Mouse (Mus musculus) embryonic facial prominence, embryonic 14.5 days (tissue): ENCODE measurements around the gene Palld. TPM values are rescaled to one million over a fixed set of nuclear protein-coding genes. Genes with fewer than 3 reads are reported as not detected.

Experiments
- ATAC-seq: fragments of 200-750 bp; cut with Nextera tagmentation; 2 replicates; pipeline ENCODE4 v1.8.0; 2017; ENCODE audit warnings: low read depth, moderate number of reproducible peaks, moderate TSS enrichment
- DNase-seq: peaks from one replicate; pipeline ENCODE4 v3.0.0-alpha.2; 2015; ENCODE audit warnings: low spot score
- H3K27ac ChIP-seq: fragments of 300-500 bp; sonication (generic); replicated peaks from 2 replicates; pipeline ENCODE4 v1.5.1; 2014; ENCODE audit warnings: low read depth, mild to moderate bottlenecking, low read length, moderate library complexity
- H3K27me3 ChIP-seq: fragments of 300-500 bp; sonication (generic); replicated peaks from 2 replicates; pipeline ENCODE4 v1.6.1; 2014; ENCODE audit warnings: low read length; ENCODE audit not compliant: control insufficient read depth, insufficient read depth
- H3K36me3 ChIP-seq: fragments of 300-500 bp; sonication (generic); 2 replicates; pipeline ENCODE4 v1.6.1; 2014; ENCODE audit warnings: low read length, mixed read lengths; ENCODE audit not compliant: control insufficient read depth, insufficient read depth
- H3K4me1 ChIP-seq: fragments of 300-500 bp; sonication (generic); 2 replicates; pipeline ENCODE4 v1.6.1; 2014; ENCODE audit warnings: antibody characterized with exemption, low read length; ENCODE audit not compliant: control insufficient read depth, insufficient read depth
- H3K4me2 ChIP-seq: fragments of 300-500 bp; sonication (generic); 2 replicates; pipeline ENCODE4 v1.6.1; 2014; ENCODE audit warnings: low read depth, mild to moderate bottlenecking, low read length, moderate library complexity, mixed read lengths
- H3K4me3 ChIP-seq: fragments of 300-500 bp; sonication (generic); 2 replicates; pipeline ENCODE4 v1.5.1; 2014; ENCODE audit warnings: low read depth, mild to moderate bottlenecking, low read length
- H3K9ac ChIP-seq: fragments of 300-500 bp; sonication (generic); 2 replicates; pipeline ENCODE4 v1.6.1; 2014; ENCODE audit warnings: low read depth, mild to moderate bottlenecking, low read length, moderate library complexity, mixed read lengths
- H3K9me3 ChIP-seq: fragments of 300-500 bp; sonication (generic); 2 replicates; pipeline ENCODE4 v1.6.1; 2016; ENCODE audit warnings: low read length; ENCODE audit not compliant: control insufficient read depth
- WGBS: fragments of 180-500 bp; shearing (Covaris S2); extraction: QIAGEN DNeasy Blood & Tissue Kit; methylation state at CpG from one replicate; pipeline ENCODE4 v1.1.7; 2014; 5-methylcytosine and 5-hydroxymethylcytosine counted together
- polyA plus RNA-seq: library from polyadenylated mRNA; unstranded; fragments of >200 nt; fragmentation: Nextera tagmentation; extraction: Ambion mirVana; gene quantifications from 2 replicates; pipeline ENCODE4 v1.2.1, GENCODE M21; 2014

Palld gene
- polyA plus RNA-seq, 1 experiment from 2014 or later = 96.3 TPM

- Histone ChIP-seq H3K27me3 (no peaks in the 10 kb centered on the region), H3K4me1 (no peaks in the 10 kb centered on the region; the same call in 1 of the 2 replicates), H3K27ac (no peak overlapping the region), H3K36me3 (no peaks in the 10 kb centered on the region), H3K4me2 (no peak overlapping the region), H3K4me3 (no peak overlapping the region), H3K9ac (no peak overlapping the region), H3K9me3 (no peaks in the 10 kb centered on the region)
- DNase-seq = no peak
- WGBS = 66% methylated on average over 9 of the region's 9 CpGs
- no peak for ATAC-seq
These were observed 286.5 kb downstream of the Palld start for GRCm38 (mm10) chr8:61615711-61616697.

- 82% methylated on average over 6 of the region's 6 CpGs for WGBS
- no peak for DNase-seq
- H3K4me3 ChIP-seq = no peak overlapping the region
- H3K27me3 ChIP-seq = no peaks in the 10 kb centered on the region
- no peaks in the 10 kb centered on the region for H3K36me3 ChIP-seq
- no peaks in the 10 kb centered on the region for H3K9me3 ChIP-seq
- no peak for ATAC-seq
- no peak overlapping the region for H3K4me2 ChIP-seq
- H3K27ac ChIP-seq = no peak overlapping the region
- no peak overlapping the region for H3K9ac ChIP-seq
- H3K4me1 ChIP-seq = peaks cover 15% of the 10 kb centered on the region
These were observed 290.7 kb downstream of the Palld start for GRCm38 (mm10) chr8:61611741-61612140.

DNA sequence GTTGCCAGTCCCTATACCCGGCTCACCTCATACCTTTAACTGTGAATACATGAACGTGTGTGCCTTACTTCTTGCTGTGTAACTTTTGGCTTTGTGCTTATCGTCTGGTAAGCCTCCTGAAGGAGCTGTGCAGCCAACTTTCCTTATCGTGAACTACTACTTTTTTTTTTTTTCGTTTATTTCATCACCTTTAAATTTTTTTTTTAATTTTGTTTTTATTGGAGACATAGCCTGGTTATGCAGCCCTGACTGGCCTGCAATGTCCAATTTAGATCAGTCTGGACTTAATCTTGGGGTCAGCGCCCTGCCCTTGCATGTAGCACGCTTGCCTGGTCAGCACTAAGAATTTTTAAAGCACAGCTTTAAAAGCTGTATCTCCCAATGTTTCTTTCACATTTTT is 291.4 kb downstream of the Palld start:
- Histone ChIP-seq H3K27me3 (no peaks in the 10 kb centered on the region), H3K36me3 (no peaks in the 10 kb centered on the region), H3K27ac (peak overlapping the region; percentile 50; the same call in 1 of the 2 replicates), H3K4me2 (no peak overlapping the region), H3K4me1 (peaks cover 16% of the 10 kb centered on the region), H3K9me3 (no peaks in the 10 kb centered on the region), H3K9ac (no peak overlapping the region), H3K4me3 (no peak overlapping the region)
- WGBS = 75% methylated on average over 7 of the region's 7 CpGs
- no peak for ATAC-seq
- DNase-seq = no peak

DNA sequence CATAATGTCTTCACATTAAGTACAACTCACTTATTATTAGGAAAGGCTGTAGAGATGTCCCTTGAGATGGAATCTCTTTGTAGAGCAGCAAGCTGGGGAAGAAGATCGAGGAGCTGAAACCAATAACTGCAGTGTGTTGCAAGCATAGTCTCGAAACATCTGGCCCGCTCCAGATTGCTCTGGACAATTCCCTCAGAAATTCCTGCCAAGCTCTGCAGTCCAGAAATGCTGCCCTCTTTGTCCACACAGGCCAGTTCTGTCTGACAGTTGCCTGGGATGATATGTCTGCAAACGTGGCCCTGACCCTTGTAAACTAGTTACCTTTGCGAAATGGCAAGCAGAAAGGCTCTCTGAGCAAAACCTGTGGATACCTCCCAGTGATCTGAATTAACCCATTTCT is 291.9 kb downstream of the Palld start:
- Histone ChIP-seq H3K4me1 (peaks cover 19% of the 10 kb centered on the region), H3K27ac (peak overlapping the region; percentile 50), H3K4me3 (no peak overlapping the region), H3K4me2 (no peak overlapping the region), H3K36me3 (no peaks in the 10 kb centered on the region), H3K9ac (no peak overlapping the region), H3K9me3 (no peaks in the 10 kb centered on the region), H3K27me3 (no peaks in the 10 kb centered on the region)
- DNase-seq (peak; percentile 72), ATAC-seq (no peak)
- 41% methylated on average over 5 of the region's 5 CpGs for WGBS

GRCm38 (mm10) chr8:61607463-61607813 is 295.1 kb downstream of the Palld start:
- Histone ChIP-seq H3K36me3 (no peaks in the 10 kb centered on the region), H3K27ac (peak overlapping the region; percentile 88), H3K4me3 (no peak overlapping the region), H3K4me2 (peak overlapping the region; percentile 41; the same call in 1 of the 2 replicates), H3K9ac (peak overlapping the region; percentile 46; the same call in 1 of the 2 replicates), H3K27me3 (no peaks in the 10 kb centered on the region), H3K4me1 (peaks cover 19% of the 10 kb centered on the region), H3K9me3 (no peaks in the 10 kb centered on the region)
- DNase-seq (peak; percentile 87), ATAC-seq (peak; percentile 30; the same call in 1 of the 2 replicates)
- whole genome bisulfite sequencing = 19% methylated on average over 6 of the region's 6 CpGs

- Histone ChIP-seq H3K36me3 (no peaks in the 10 kb centered on the region), H3K27me3 (no peaks in the 10 kb centered on the region), H3K4me1 (peaks cover 19% of the 10 kb centered on the region), H3K9ac (peak overlapping the region; percentile 55), H3K9me3 (no peaks in the 10 kb centered on the region), H3K4me3 (no peak overlapping the region), H3K27ac (peak overlapping the region; percentile 88), H3K4me2 (peak overlapping the region; percentile 41)
- DNase-seq (peak; percentile 94), ATAC-seq (peak; percentile 77)
- whole genome bisulfite sequencing = 6% methylated on average over 8 of the region's 8 CpGs
These were observed 295.6 kb downstream of the Palld start for GRCm38 (mm10) chr8:61606795-61607462.

DNA sequence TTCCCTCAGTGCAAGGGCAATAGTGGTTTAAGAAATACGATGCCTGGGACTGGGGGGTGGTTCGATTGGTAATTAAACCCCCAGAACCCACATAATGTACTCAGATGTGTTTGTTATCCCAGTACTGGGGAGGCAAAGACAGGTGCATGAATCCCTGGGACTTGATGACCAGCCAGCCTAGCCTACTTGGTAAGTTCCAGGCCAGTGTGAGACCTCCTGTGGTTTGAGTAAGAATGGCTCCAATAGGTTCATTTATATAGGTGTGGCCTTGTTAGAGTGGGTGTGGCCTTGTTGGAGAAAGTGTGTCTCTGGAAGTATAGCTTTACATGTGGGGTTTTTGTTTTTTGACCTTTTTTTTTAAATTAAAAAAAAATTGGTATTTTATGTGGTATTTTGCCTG is 297.6 kb downstream of the Palld start:
- H3K9ac ChIP-seq = no peak overlapping the region
- no peaks in the 10 kb centered on the region for H3K36me3 ChIP-seq
- H3K9me3 ChIP-seq = no peaks in the 10 kb centered on the region
- no peak overlapping the region for H3K4me3 ChIP-seq
- H3K27ac ChIP-seq = no peak overlapping the region
- DNase-seq (no peak), ATAC-seq (no peak)
- peaks cover 19% of the 10 kb centered on the region for H3K4me1 ChIP-seq
- no peak overlapping the region for H3K4me2 ChIP-seq
- no peaks in the 10 kb centered on the region for H3K27me3 ChIP-seq
- WGBS = 83% methylated on average over 2 of the region's 2 CpGs

DNA sequence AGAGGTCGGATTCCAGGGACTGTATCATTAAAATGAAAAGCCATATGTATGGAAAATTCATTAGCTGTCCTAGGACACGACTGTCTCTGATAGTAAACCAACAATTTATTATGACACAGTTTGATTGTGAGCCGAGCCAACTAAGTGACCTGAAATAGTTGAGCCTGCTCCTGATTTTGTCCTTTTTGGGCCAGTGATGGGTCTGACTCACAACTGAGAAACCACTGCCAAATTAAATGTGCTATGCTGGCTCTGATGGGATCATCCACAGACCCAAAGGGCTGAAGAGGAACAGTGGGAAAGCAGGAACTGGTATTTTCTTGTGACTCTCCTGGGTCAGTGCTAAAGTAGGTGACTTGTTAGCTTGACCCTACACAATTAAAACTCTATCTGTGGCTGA is 305.6 kb downstream of the Palld start:
- no peak overlapping the region for H3K9ac ChIP-seq
- peaks cover 5% of the 10 kb centered on the region; the same call in 1 of the 2 replicates for H3K4me1 ChIP-seq
- H3K9me3 ChIP-seq = no peaks in the 10 kb centered on the region
- WGBS = 70% methylated on average over 3 of the region's 3 CpGs
- H3K27me3 ChIP-seq = no peaks in the 10 kb centered on the region
- no peaks in the 10 kb centered on the region for H3K36me3 ChIP-seq
- ATAC-seq = no peak
- no peak for DNase-seq
- H3K4me3 ChIP-seq = no peak overlapping the region
- no peak overlapping the region for H3K27ac ChIP-seq
- H3K4me2 ChIP-seq = no peak overlapping the region
